Mouse (Mus musculus) heart, embryonic 14.5 days (tissue): Measurements from ENCODE around the gene Tet3. TPM values are rescaled to one million over a fixed set of nuclear protein-coding genes. Genes with fewer than 3 reads are reported as not detected.

Experiments
- ATAC-seq: fragments of 200-750 bp; cut with Nextera tagmentation; 2 replicates; pipeline ENCODE4 v1.8.0; 2017; ENCODE audit warnings: low read depth, moderate TSS enrichment; ENCODE audit not compliant: insufficient number of reproducible peaks, insufficient read depth, low FRiP score
- H3K27ac ChIP-seq, 2 experiments: fragments of 200-500 bp in 1 of 2; fragments of 300-500 bp in 1 of 2; sonication (generic) in 1 of 2; replicated peaks in 1 of 2; 2 replicates each; pipeline ENCODE4 v1.5.1; 2012 to 2014; ENCODE audit warnings: low read depth in 2 of 2, low read length in 2 of 2, control low read depth in 1 of 2, mild to moderate bottlenecking in 1 of 2, mixed read lengths in 1 of 2; ENCODE audit not compliant: control insufficient read depth in 1 of 2, insufficient read depth in 1 of 2
- H3K27me3 ChIP-seq: fragments of 300-500 bp; sonication (generic); 2 replicates; pipeline ENCODE4 v1.6.1; 2014; ENCODE audit warnings: mild to moderate bottlenecking, low read length, control low read depth; ENCODE audit not compliant: control insufficient read depth, insufficient read depth
- H3K36me3 ChIP-seq: fragments of 300-500 bp; sonication (generic); 2 replicates; pipeline ENCODE4 v1.6.1; 2014; ENCODE audit warnings: mild to moderate bottlenecking, control low read depth, low read length, mixed read lengths; ENCODE audit not compliant: control insufficient read depth, insufficient read depth
- H3K4me1 ChIP-seq, 2 experiments: fragments of 200-500 bp in 1 of 2; fragments of 300-500 bp in 1 of 2; sonication (generic) in 1 of 2; 2 replicates each; pipeline ENCODE4 v1.6.1; 2012 to 2014; ENCODE audit warnings: low read length in 2 of 2, control low read depth in 1 of 2, mixed read lengths in 1 of 2; ENCODE audit not compliant: control insufficient read depth in 2 of 2, insufficient read depth in 2 of 2
- H3K4me2 ChIP-seq: fragments of 300-500 bp; sonication (generic); 2 replicates; pipeline ENCODE4 v1.6.1; 2014; ENCODE audit warnings: mild to moderate bottlenecking, low read length
- H3K4me3 ChIP-seq, 2 experiments: fragments of 200-500 bp in 1 of 2; fragments of 300-500 bp in 1 of 2; sonication (generic) in 1 of 2; 2 replicates each; pipeline ENCODE4 v1.5.1; 2012 to 2014; ENCODE audit warnings: low read length in 2 of 2, mild to moderate bottlenecking in 2 of 2, control low read depth in 1 of 2, low read depth in 1 of 2, moderate library complexity in 1 of 2; ENCODE audit not compliant: control insufficient read depth in 1 of 2, insufficient read depth in 1 of 2
- H3K9ac ChIP-seq: fragments of 300-500 bp; sonication (generic); 2 replicates; pipeline ENCODE4 v1.6.1; 2014; ENCODE audit warnings: mild to moderate bottlenecking, low read length
- H3K9me3 ChIP-seq: fragments of 300-500 bp; sonication (generic); 2 replicates; pipeline ENCODE4 v1.6.1; 2016; ENCODE audit warnings: low read length, control low read depth; ENCODE audit not compliant: control insufficient read depth
- WGBS: fragments of 180-500 bp; shearing (Covaris S2); extraction: QIAGEN DNeasy Blood & Tissue Kit; methylation state at CpG from one replicate; pipeline ENCODE4 v1.1.7; 2014; 5-methylcytosine and 5-hydroxymethylcytosine counted together
- polyA plus RNA-seq: library from polyadenylated mRNA; unstranded; fragments of >200 nt; fragmentation: Nextera tagmentation; extraction: Ambion mirVana; gene quantifications from 2 replicates; pipeline ENCODE4 v1.2.1, GENCODE M21; 2014

The Tet3 gene
- polyA plus RNA-seq, 1 experiment from 2014 or later = 28.9 TPM

DNA sequence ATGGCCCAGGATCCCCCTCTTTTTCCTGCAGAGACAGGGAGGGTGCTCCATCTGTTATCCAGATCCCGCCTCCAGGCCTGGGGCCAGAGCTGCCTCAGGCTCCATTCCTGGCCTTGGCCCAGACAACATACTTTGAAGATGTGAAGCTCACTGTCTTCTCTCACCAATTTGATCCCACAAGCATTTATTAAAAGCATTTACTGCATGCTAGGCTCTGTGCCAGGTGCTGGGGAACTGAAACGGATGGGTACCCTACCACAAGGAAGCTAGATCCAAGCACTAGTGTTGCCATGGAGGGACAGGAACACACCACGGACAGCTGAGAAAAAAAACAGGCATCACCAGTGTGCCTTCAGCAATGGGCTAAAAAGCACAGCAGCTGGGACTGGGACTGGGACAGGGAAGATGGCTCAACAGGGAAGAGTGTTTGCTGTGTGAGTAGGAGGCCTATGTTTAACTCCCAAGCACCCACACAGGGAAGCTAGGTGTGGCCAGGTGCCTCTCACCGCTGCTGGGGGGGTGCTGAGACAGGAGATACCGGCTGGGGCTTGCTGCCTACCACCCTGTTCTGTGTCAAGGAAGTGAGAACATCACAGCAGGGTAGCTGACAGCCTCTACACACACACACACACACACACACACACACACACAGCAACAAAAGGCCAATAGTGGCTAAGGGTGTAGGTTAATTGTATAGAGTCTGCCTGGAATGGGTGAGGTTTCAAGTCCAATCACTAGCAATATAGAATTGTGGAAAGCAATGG lies 30.7 kb downstream of the Tet3 start:
- Histone ChIP-seq H3K27me3 (no peaks in the 10 kb centered on the region), H3K27ac (peak overlapping the region; percentile 3 to 49; a peak in 3 of 4 replicates), H3K4me1 (peaks cover 21 to 52% of the 10 kb centered on the region in 2 experiments), H3K36me3 (peaks cover 39% of the 10 kb centered on the region), H3K4me2 (peak overlapping the region; percentile 21; the same call in 1 of the 2 replicates), H3K4me3 (no peak overlapping the region), H3K9me3 (no peaks in the 10 kb centered on the region), H3K9ac (peak overlapping the region; percentile 41; the same call in 1 of the 2 replicates)
- ATAC-seq = no peak
- WGBS = 19% methylated on average over 5 of the region's 5 CpGs

DNA sequence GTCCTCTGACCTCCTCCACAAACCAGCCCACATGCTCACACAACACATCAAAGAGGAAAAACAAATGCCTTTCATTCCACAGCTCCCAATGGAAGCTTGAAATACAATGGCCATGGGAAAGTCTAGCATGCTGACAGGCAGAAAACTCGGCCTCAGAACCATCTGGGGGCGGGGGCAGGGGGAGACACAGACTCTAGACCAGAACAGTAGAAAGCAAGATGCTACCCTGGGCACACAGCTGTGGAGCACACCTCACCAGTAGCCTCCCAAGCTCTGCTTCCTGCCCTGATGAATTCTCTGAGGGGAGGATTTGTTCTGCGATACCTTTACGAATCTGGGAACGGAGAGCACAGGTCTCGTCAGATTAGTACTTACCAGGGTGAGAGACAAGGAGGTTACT lies 31.4 kb downstream of the Tet3 start:
- Histone ChIP-seq H3K27ac (peak overlapping the region; percentile 49 to 61), H3K36me3 (peaks cover 37% of the 10 kb centered on the region), H3K27me3 (no peaks in the 10 kb centered on the region), H3K4me3 (no peak overlapping the region), H3K9ac (no peak overlapping the region; the same call in 1 of the 2 replicates), H3K4me2 (peak overlapping the region; percentile 21; the same call in 1 of the 2 replicates), H3K9me3 (no peaks in the 10 kb centered on the region), H3K4me1 (peaks cover 21 to 53% of the 10 kb centered on the region in 2 experiments)
- no peak for ATAC-seq
- WGBS = 48% methylated on average over 6 of the region's 6 CpGs

- Histone ChIP-seq H3K4me1 (peaks cover 26 to 63% of the 10 kb centered on the region in 2 experiments), H3K9me3 (no peaks in the 10 kb centered on the region), H3K9ac (no peak overlapping the region), H3K27me3 (no peaks in the 10 kb centered on the region), H3K27ac (no peak overlapping the region), H3K4me2 (no peak overlapping the region), H3K36me3 (peaks cover 37% of the 10 kb centered on the region), H3K4me3 (no peak overlapping the region)
- WGBS = 91% methylated on average over 3 of the region's 3 CpGs
- ATAC-seq = no peak
Observed at GRCm38 (mm10) chr6:83426576-83426975, 32.3 kb downstream of the Tet3 start.

- H3K9me3 ChIP-seq = no peaks in the 10 kb centered on the region
- no peaks in the 10 kb centered on the region for H3K27me3 ChIP-seq
- H3K36me3 ChIP-seq = peaks cover 40% of the 10 kb centered on the region
- H3K9ac ChIP-seq = no peak overlapping the region
- 76% methylated on average over 4 of the region's 4 CpGs for WGBS
- H3K4me1 ChIP-seq = peaks cover 26 to 59% of the 10 kb centered on the region in 2 experiments
- no peak overlapping the region for H3K4me3 ChIP-seq
- H3K27ac ChIP-seq = no peak overlapping the region
- no peak overlapping the region for H3K4me2 ChIP-seq
- ATAC-seq = no peak
Observed at GRCm38 (mm10) chr6:83424053-83424404, 34.9 kb downstream of the Tet3 start.

- 50% methylated on average over 8 of the region's 8 CpGs for WGBS
- Histone ChIP-seq H3K9me3 (no peaks in the 10 kb centered on the region), H3K27me3 (no peaks in the 10 kb centered on the region), H3K4me3 (no peak overlapping the region), H3K4me1 (peaks cover 26 to 59% of the 10 kb centered on the region in 2 experiments), H3K9ac (no peak overlapping the region; the same call in 1 of the 2 replicates), H3K4me2 (no peak overlapping the region), H3K27ac (no peak overlapping the region; a peak in 1 of 4 replicates), H3K36me3 (peaks cover 40% of the 10 kb centered on the region)
- ATAC-seq = no peak
Observed at GRCm38 (mm10) chr6:83423400-83424052, 35.4 kb downstream of the Tet3 start.

DNA sequence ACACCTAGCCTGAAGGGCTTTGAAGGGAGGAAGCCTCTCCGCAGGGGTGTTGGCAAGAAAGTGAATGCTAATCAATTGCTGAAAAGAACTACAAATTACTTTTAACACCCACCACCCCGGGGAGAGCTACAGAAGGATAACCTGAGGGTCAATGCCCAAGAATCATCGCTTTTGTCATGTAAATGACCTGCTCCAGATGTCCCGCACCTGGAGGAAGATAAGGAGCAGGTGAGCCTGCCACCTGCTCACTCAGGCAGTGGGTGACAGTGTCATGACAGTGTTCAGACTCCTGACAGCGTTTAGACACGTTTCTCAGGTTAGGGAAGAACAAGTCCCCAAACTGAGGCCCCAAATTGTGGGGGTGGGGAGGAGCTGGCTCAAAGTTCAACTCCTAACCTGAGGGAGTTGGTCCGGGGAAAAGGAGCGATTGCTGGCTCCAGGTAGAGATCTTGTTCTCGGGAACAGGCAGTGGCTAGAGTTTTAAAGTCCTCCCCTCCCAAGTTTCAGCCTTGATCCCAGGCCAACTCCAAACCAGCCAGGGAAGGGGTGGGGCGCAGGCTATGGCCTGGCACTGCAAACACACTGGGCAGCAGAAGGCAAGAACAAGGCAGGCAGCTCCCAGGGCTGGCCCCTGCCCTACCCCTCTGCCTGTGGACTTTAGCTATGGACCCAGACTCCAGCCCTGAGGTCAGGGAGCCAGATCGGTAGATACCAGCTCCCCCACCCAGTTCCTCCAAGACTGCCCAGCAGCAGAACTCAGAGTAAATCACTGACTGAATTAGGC lies 36.8 kb downstream of the Tet3 start:
- Histone ChIP-seq H3K4me3 (no peak overlapping the region), H3K9me3 (no peaks in the 10 kb centered on the region), H3K27me3 (no peaks in the 10 kb centered on the region), H3K36me3 (peaks cover 38% of the 10 kb centered on the region), H3K27ac (no peak overlapping the region), H3K4me1 (peaks cover 12 to 53% of the 10 kb centered on the region in 2 experiments), H3K4me2 (no peak overlapping the region), H3K9ac (no peak overlapping the region; the same call in 1 of the 2 replicates)
- ATAC-seq = no peak
- WGBS = 47% methylated on average over 11 of the region's 11 CpGs

DNA sequence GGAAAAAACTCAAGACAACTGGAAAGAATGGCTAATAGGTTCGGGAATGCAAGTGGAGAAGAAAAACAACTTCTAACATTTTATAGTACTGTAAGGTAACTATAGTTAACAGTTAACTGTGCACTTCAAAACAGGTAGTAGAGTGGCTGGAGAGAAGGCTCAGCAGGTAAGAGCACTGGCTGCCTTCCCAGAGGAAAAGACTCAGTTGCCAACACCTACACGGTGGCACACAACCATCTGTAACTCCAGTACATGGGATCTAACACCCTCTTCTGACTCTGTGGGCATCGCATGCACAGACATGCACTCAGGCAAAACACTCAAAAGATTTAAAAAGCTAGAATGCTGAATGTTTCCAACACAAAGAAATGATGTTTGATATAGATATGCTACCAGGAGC lies 39.4 kb downstream of the Tet3 start:
- no peak overlapping the region for H3K4me3 ChIP-seq
- ATAC-seq = no peak
- 81% methylated on average over 3 of the region's 3 CpGs for WGBS
- H3K9ac ChIP-seq = no peak overlapping the region
- H3K4me1 ChIP-seq = peaks cover 17 to 61% of the 10 kb centered on the region in 2 experiments
- H3K9me3 ChIP-seq = no peaks in the 10 kb centered on the region
- H3K27me3 ChIP-seq = no peaks in the 10 kb centered on the region
- H3K4me2 ChIP-seq = no peak overlapping the region
- H3K36me3 ChIP-seq = peaks cover 23% of the 10 kb centered on the region
- H3K27ac ChIP-seq = no peak overlapping the region
